Mouse (Mus musculus) MEL (cell line): ENCODE results near the gene Srsf7. TPM values are rescaled to one million over a fixed set of nuclear protein-coding genes. Genes with fewer than 3 reads are reported as not detected.

Experiments used
- DNase-seq: peaks from one replicate; pipeline ENCODE4 v3.0.0; 2011; ENCODE audit warnings: low read depth, low spot score
- H3K27ac ChIP-seq: 2 replicates; pipeline ENCODE4 v1.5.1; 2012; ENCODE audit warnings: low read depth, mild to moderate bottlenecking, control low read depth, low read length, moderate library complexity; ENCODE audit not compliant: control insufficient read depth
- H3K27me3 ChIP-seq, 2 experiments: fragments of 150-350 bp in 1 of 2; sonication (generic) in 1 of 2; 2 replicates each; pipeline ENCODE4 v1.6.1; 2012; ENCODE audit warnings: low read length in 2 of 2, mild to moderate bottlenecking in 2 of 2, improper control_type of control experiment in 1 of 2, moderate library complexity in 1 of 2; ENCODE audit not compliant: insufficient read depth in 2 of 2, control insufficient read depth in 1 of 2
- H3K36me3 ChIP-seq, 2 experiments: 2 replicates each; pipeline ENCODE4 v1.6.1; 2012 to 2014; ENCODE audit warnings: low read length in 2 of 2, improper control_type of control experiment in 1 of 2, inconsistent platforms in 1 of 2, mild to moderate bottlenecking in 1 of 2; ENCODE audit not compliant: insufficient read depth in 2 of 2, control insufficient read depth in 1 of 2
- H3K4me1 ChIP-seq, 2 experiments: fragments of 150-350 bp in 1 of 2; sonication (generic) in 1 of 2; 2 replicates each; pipeline ENCODE4 v1.6.1; 2012; ENCODE audit warnings: low read length in 2 of 2, improper control_type of control experiment in 1 of 2, mild to moderate bottlenecking in 1 of 2; ENCODE audit not compliant: insufficient read depth in 2 of 2, control insufficient read depth in 1 of 2
- H3K4me3 ChIP-seq, 2 experiments: fragments of 150-350 bp in 1 of 2; sonication (generic) in 1 of 2; 2 replicates each; pipeline ENCODE4 v1.5.1; 2012; ENCODE audit warnings: low read depth in 2 of 2, low read length in 2 of 2, mild to moderate bottlenecking in 2 of 2, moderate library complexity in 2 of 2, control low read depth in 1 of 2, improper control_type of control experiment in 1 of 2; ENCODE audit not compliant: control insufficient read depth in 1 of 2, insufficient read depth in 1 of 2
- H3K79me2 ChIP-seq: 2 replicates; pipeline ENCODE4 v1.6.1; 2012; ENCODE audit warnings: mild to moderate bottlenecking, low read length, moderate library complexity; ENCODE audit not compliant: control insufficient read depth, poor library complexity, insufficient read depth
- H3K9ac ChIP-seq: 2 replicates; pipeline ENCODE4 v1.6.1; 2012; ENCODE audit warnings: low read depth, mild to moderate bottlenecking, control low read depth, low read length, moderate library complexity; ENCODE audit not compliant: control insufficient read depth, poor library complexity, severe bottlenecking
- H3K9me3 ChIP-seq: fragments of 150-350 bp; sonication (generic); replicated peaks from 2 replicates; pipeline ENCODE4 v1.6.1; 2012; ENCODE audit warnings: mild to moderate bottlenecking, low read length, improper control_type of control experiment, moderate library complexity; ENCODE audit not compliant: insufficient read depth
- BHLHE40 ChIP-seq: IDR thresholded peaks from 2 replicates; pipeline ENCODE4 v1.6.1; 2012; ENCODE audit warnings: low read depth, mild to moderate bottlenecking, inconsistent platforms, low read length, improper control_type of control experiment, borderline replicate concordance
- CHD1 ChIP-seq: IDR thresholded peaks from 2 replicates; pipeline ENCODE4 v1.6.1; 2012; ENCODE audit warnings: low read depth, mild to moderate bottlenecking, inconsistent platforms, low read length, improper control_type of control experiment
- CHD2 ChIP-seq: IDR thresholded peaks from 2 replicates; pipeline ENCODE4 v1.6.1; 2011; ENCODE audit warnings: low read length, improper control_type of control experiment
- CTCF ChIP-seq, 3 experiments: IDR thresholded peaks in 2 of 3; conservative IDR thresholded peaks in 1 of 3; 2 replicates each; pipeline ENCODE4 v1.5.1; 2011 to 2012; ENCODE audit warnings: low read length in 3 of 3, low read depth in 2 of 3, mild to moderate bottlenecking in 2 of 3, improper control_type of control experiment in 1 of 3, inconsistent platforms in 1 of 3, mixed read lengths in 1 of 3, moderate library complexity in 1 of 3; ENCODE audit not compliant: control insufficient read depth in 1 of 3, insufficient read depth in 1 of 3, poor library complexity in 1 of 3, severe bottlenecking in 1 of 3
- E2F4 ChIP-seq: IDR thresholded peaks from 2 replicates; pipeline ENCODE4 v1.6.1; 2011; ENCODE audit warnings: low read depth, low read length, improper control_type of control experiment, borderline replicate concordance
- EP300 ChIP-seq, 2 experiments: IDR thresholded peaks; 2 replicates each; pipeline ENCODE4 v1.6.1; 2011; ENCODE audit warnings: improper control_type of control experiment in 2 of 2, low read length in 2 of 2, low read depth in 1 of 2, mild to moderate bottlenecking in 1 of 2
- GATA1 ChIP-seq: IDR thresholded peaks from 2 replicates; pipeline ENCODE4 v1.6.1; 2011; ENCODE audit warnings: low read depth, low read length, improper control_type of control experiment
- KAT2A ChIP-seq: conservative IDR thresholded peaks from 2 replicates; pipeline ENCODE4 v1.6.1; 2012; ENCODE audit warnings: low read depth, low read length, improper control_type of control experiment, inconsistent platforms
- MAFK ChIP-seq: IDR thresholded peaks from 2 replicates; pipeline ENCODE4 v1.6.1; 2011; ENCODE audit warnings: low read depth, mild to moderate bottlenecking, low read length, improper control_type of control experiment, borderline replicate concordance
- MAX ChIP-seq: IDR thresholded peaks from 2 replicates; pipeline ENCODE4 v1.6.1; 2011; ENCODE audit warnings: low read length, improper control_type of control experiment
- MEF2A ChIP-seq: IDR thresholded peaks from 2 replicates; pipeline ENCODE4 v1.6.1; 2014; ENCODE audit warnings: low read depth, mild to moderate bottlenecking, inconsistent platforms, low read length, improper control_type of control experiment; ENCODE audit not compliant: poor library complexity, insufficient replicate concordance, severe bottlenecking; ENCODE audit errors: extremely low read depth
- MYB ChIP-seq: IDR thresholded peaks from 2 replicates; pipeline ENCODE4 v1.6.1; 2011; ENCODE audit warnings: mild to moderate bottlenecking, low read depth, low read length, improper control_type of control experiment
- MYC ChIP-seq: IDR thresholded peaks from 2 replicates; pipeline ENCODE4 v1.6.1; 2011; ENCODE audit warnings: low read depth, mild to moderate bottlenecking, low read length, improper control_type of control experiment, moderate library complexity
- NRF1 ChIP-seq: IDR thresholded peaks from 2 replicates; pipeline ENCODE4 v1.6.1; 2014; ENCODE audit warnings: low read depth, mild to moderate bottlenecking, inconsistent platforms, low read length, improper control_type of control experiment, moderate library complexity; ENCODE audit not compliant: poor library complexity, insufficient read depth, severe bottlenecking
- POLR2AphosphoS2 ChIP-seq: IDR thresholded peaks from 2 replicates; pipeline ENCODE4 v1.6.1; 2011; ENCODE audit warnings: low read length, improper control_type of control experiment
- POLR2AphosphoS5 ChIP-seq: IDR thresholded peaks from 2 replicates; pipeline ENCODE4 v1.6.1; 2012; ENCODE audit warnings: low read depth, borderline replicate concordance, mild to moderate bottlenecking, inconsistent platforms, low read length, moderate library complexity, mixed read lengths
- RAD21 ChIP-seq: IDR thresholded peaks from 2 replicates; pipeline ENCODE4 v1.6.1; 2011; ENCODE audit warnings: mild to moderate bottlenecking, low read depth, low read length, improper control_type of control experiment
- RCOR1 ChIP-seq: IDR thresholded peaks from 2 replicates; pipeline ENCODE4 v1.6.1; 2012; ENCODE audit warnings: low read depth, mild to moderate bottlenecking, inconsistent platforms, low read length, improper control_type of control experiment
- SIN3A ChIP-seq: IDR thresholded peaks from 2 replicates; pipeline ENCODE4 v1.6.1; 2012; ENCODE audit warnings: low read length, improper control_type of control experiment, inconsistent platforms
- SMC3 ChIP-seq: IDR thresholded peaks from 2 replicates; pipeline ENCODE4 v1.6.1; 2011; ENCODE audit warnings: low read depth, low read length, improper control_type of control experiment
- TAL1 ChIP-seq: IDR thresholded peaks from 2 replicates; pipeline ENCODE4 v1.6.1; 2012; ENCODE audit warnings: mild to moderate bottlenecking, inconsistent platforms, low read length, moderate library complexity, mixed read lengths
- TCF12 ChIP-seq: IDR thresholded peaks from 2 replicates; pipeline ENCODE4 v1.6.1; 2014; ENCODE audit warnings: low read depth, mild to moderate bottlenecking, inconsistent platforms, low read length, improper control_type of control experiment, moderate library complexity
- USF2 ChIP-seq, 2 experiments: IDR thresholded peaks; 2 replicates each; pipeline ENCODE4 v1.6.1; 2011 to 2012; ENCODE audit warnings: improper control_type of control experiment in 2 of 2, low read length in 2 of 2, borderline replicate concordance in 1 of 2, inconsistent platforms in 1 of 2, low read depth in 1 of 2, mild to moderate bottlenecking in 1 of 2; ENCODE audit not compliant: insufficient read depth in 1 of 2
- ZMIZ1 ChIP-seq: IDR thresholded peaks from 2 replicates; pipeline ENCODE4 v1.6.1; 2012; ENCODE audit warnings: low read depth, mild to moderate bottlenecking, inconsistent platforms, low read length, improper control_type of control experiment, moderate library complexity
- polyA plus RNA-seq, 2 experiments: library from polyadenylated mRNA; stranded (reverse) in 1 of 2; unstranded in 1 of 2; fragments of >175 nt in 1 of 2; fragments of >200 nt in 1 of 2; gene quantifications; 2 replicates each; pipeline versions ENCODE4 v1.2.1 to v1.2.4; 2012; ENCODE audit warnings: low replicate concordance in 2 of 2, low read depth in 1 of 2; ENCODE audit not compliant: insufficient read length in 2 of 2, insufficient read depth in 1 of 2, missing spikeins in 1 of 2
- total RNA-seq: library from RNA; depleted of rRNA; stranded (reverse); fragments of 300-350 nt; gene quantifications from 2 replicates; pipeline ENCODE4 v1.2.3, GENCODE M21; 2012

Srsf7 gene
- total and polyA plus RNA-seq, 3 experiments: 399 to 425 TPM; not detected in 1

- Histone ChIP-seq H3K9ac (no peak overlapping the region), H3K27me3 (no peaks in the 10 kb centered on the region), H3K4me3 (no peak overlapping the region), H3K4me1 (no peaks in the 10 kb centered on the region), H3K27ac (no peak overlapping the region), H3K9me3 (no peaks in the 10 kb centered on the region), H3K79me2 (no peaks in the 10 kb centered on the region), H3K36me3 (no peaks in the 10 kb centered on the region; a peak in 1 of 4 replicates)
- TF ChIP-seq E2F4 (no peak), SIN3A (no peak), SMC3 (no peak)
- no peak for DNase-seq
Observed at GRCm38 (mm10) chr17:80254421-80254820, 47.3 kb upstream of the Srsf7 start.

DNA sequence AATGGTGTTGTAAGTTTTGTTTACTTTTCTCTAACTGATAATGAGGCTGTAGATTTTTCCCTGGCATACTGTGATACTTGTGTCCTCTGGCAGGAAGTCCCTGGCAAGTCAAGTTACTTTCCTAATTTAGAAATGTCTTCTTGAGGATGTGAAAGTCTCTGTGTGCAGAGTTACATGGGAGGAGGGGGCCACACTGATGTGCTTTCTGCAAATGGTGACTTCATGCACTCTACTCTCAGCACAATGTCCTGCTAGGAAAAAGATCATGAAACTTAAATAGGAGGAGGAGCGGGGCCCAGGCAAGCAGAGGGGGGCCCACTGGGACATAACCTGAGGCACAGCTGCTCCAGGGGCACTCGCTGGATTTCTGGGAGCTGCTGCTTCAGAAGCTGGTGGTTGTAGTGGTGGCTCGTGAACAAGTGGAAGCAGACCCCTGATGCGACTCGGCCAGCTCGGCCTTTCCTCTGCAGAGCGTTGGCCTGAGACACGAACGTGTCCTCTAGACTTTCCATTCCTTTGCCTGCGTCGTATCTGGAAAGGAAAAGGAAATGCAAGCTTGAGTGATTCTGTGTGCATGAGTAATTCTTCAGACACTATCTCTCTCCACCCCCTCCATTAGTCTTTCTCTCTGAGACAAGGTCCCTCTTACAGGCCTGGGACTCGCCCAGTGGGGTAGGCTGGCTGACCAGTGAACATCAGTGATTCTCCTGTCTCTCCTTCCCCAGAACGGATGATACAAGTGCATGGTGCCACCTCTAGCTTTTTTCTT, 45.8 kb upstream of the Srsf7 start:
- TF ChIP-seq CHD1: no peak
- no peak for TF ChIP-seq NRF1
- TF ChIP-seq CTCF (IDR thresholded peaks at IDR 0.05 in 2 of 3, conservative IDR thresholded peaks at IDR 0.05 in 1 of 3; ENCODE audit: control insufficient read depth in 1 of 3, insufficient read depth in 1 of 3, low read depth in 2 of 3, low read length in 3 of 3, poor library complexity in 1 of 3, severe bottlenecking in 1 of 3): no peak
- TF ChIP-seq RCOR1: no peak
- TF ChIP-seq EP300 (IDR thresholded peaks at IDR 0.05; ENCODE audit: low read depth in 1 of 2, low read length in 2 of 2): no peak
- TF ChIP-seq MYB: no peak
- TF ChIP-seq MYC: no peak
- TF ChIP-seq E2F4: no peak
- TF ChIP-seq USF2 (IDR thresholded peaks at IDR 0.05; ENCODE audit: borderline replicate concordance in 1 of 2, insufficient read depth in 1 of 2, low read depth in 1 of 2, low read length in 2 of 2): no peak
- TF ChIP-seq SIN3A: no peak
- no peak for TF ChIP-seq GATA1
- no peak for TF ChIP-seq RAD21
- no peak for TF ChIP-seq CHD2
- Histone ChIP-seq H3K27me3 (no peaks in the 10 kb centered on the region), H3K9ac (no peak overlapping the region), H3K9me3 (no peaks in the 10 kb centered on the region), H3K4me3 (no peak overlapping the region), H3K36me3 (no peaks in the 10 kb centered on the region; a peak in 1 of 4 replicates), H3K79me2 (no peaks in the 10 kb centered on the region), H3K4me1 (no peaks in the 10 kb centered on the region), H3K27ac (no peak overlapping the region)
- no peak for DNase-seq

- Histone ChIP-seq H3K79me2 (no peaks in the 10 kb centered on the region), H3K4me3 (no peak overlapping the region), H3K27me3 (no peaks in the 10 kb centered on the region), H3K9ac (no peak overlapping the region), H3K9me3 (no peaks in the 10 kb centered on the region), H3K36me3 (peaks cover 0 to 2% of the 10 kb centered on the region in 2 experiments; a peak in 1 of 4 replicates), H3K27ac (no peak overlapping the region), H3K4me1 (no peaks in the 10 kb centered on the region)
- TF ChIP-seq NRF1 (no peak), EP300 (IDR thresholded peaks at IDR 0.05; ENCODE audit: low read depth in 1 of 2, low read length in 2 of 2) (no peak), TAL1 (no peak), POLR2AphosphoS2 (no peak), MAX (no peak), KAT2A (no peak), BHLHE40 (no peak), POLR2AphosphoS5 (no peak), TCF12 (no peak), ZMIZ1 (no peak), CHD1 (no peak), MAFK (no peak), MEF2A (no peak)
- no peak for DNase-seq
Observed at GRCm38 (mm10) chr17:80243116-80243515, 36.0 kb upstream of the Srsf7 start.
